Mouse (Mus musculus): ENCODE measurements around the gene Ehd2.

Gene Ehd2

DNA sequence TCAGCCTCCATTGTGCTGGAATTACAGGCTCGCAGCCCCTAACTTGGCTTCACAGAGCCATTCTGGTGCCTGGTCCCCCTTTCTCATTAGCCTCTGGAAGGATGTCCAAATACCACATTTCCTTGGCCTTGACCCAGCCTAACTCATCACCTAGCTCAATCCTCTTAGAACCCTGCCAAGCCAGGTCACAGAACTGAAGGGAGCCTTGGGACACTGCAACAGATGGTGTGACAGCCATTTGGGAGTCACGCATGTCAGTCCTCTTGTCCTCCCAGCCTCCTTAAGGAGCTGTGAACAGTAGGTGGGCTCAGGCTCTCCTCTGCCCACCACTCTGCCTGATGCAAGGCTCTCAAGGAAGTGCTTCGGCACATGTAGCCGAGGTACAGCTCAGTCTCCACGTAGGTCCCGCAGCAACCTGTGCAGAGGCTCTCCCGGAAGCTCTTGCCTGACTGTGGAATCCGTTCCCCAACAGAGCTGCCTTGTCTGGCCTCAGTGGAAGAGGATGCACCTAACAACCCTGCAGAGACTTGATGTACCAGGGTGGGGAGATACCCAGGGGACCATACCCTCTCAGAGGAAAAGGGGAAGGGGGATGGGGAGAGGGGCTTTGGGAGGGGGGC, 59.3 kb downstream of the Ehd2 start:
- DNase-seq (ENCODE audit: low spot score), result no peak

DNA sequence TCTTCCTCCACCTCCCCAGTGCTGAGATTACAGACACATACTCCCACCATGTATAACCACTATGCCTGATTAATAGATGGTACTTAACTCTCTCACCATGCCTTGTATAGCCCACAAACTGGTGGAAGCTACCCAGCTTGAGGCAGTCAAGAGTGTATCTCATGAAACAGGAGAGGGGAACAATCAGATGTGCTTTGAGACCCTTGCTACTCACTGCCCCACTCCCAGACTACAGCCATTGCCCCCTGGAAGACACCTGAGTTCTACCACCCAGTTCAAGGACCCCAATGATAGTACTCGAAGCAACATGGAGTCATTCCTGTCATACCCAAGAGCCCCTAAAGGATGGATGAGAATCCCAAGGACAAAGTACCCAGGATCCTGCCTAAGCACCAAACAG, 60.8 kb downstream of the Ehd2 start:
- DNase-seq (ENCODE audit: low spot score), result no peak

DNA sequence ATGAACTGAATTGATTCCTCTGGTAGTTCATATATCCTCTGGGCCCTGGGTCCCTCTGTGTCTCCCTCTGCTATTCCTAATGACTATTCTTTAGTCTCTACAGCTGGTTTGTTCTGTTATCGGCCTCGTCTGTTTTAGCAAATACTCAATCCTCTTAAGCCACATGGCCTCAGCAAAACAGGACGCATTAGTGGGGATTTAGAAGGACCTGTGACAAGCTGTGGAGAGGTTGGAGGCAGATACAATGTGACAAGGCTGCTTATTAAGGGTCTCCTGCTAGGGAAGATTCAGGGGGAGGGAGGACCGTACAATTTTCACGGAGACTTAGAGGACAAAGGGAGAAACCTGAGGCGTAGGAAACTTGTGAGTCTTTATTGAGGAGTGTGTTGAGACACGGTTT, 61.5 kb downstream of the Ehd2 start:
- DNase-seq (ENCODE audit: low spot score), result no peak

GRCm38 (mm10) chr7:15901366-15902048, 65.9 kb downstream of the Ehd2 start:
- DNase-seq (ENCODE audit: low spot score), result no peak

Measured in embryo, embryonic 10.5 days (tissue).